Mouse (Mus musculus) kidney, postnatal 0 days (tissue): ENCODE measurements around the gene Pigr. TPM values are rescaled to one million over a fixed set of nuclear protein-coding genes. Genes with fewer than 3 reads are reported as not detected.
A peak's percentile ranks its signal among the peaks of the same experiment; 100 is the strongest.

Source experiments
- ATAC-seq: fragments of 200-750 bp; cut with Nextera tagmentation; replicated peaks from 2 replicates; pipeline ENCODE4 v1.8.0; 2017; ENCODE audit warnings: low read depth, moderate number of reproducible peaks, moderate TSS enrichment, moderate library complexity; ENCODE audit not compliant: low FRiP score
- DNase-seq: peaks from one replicate; pipeline ENCODE4 v3.0.0-alpha.2; 2016; ENCODE audit warnings: low spot score
- H3K27ac ChIP-seq: fragments of 300-500 bp; sonication (generic); 2 replicates; pipeline ENCODE4 v1.5.1; 2014; ENCODE audit warnings: mild to moderate bottlenecking
- H3K27me3 ChIP-seq: fragments of 300-500 bp; sonication (generic); 2 replicates; pipeline ENCODE4 v1.6.1; 2014; ENCODE audit warnings: low read length, mixed read lengths; ENCODE audit not compliant: insufficient read depth
- H3K36me3 ChIP-seq: fragments of 300-500 bp; sonication (generic); 2 replicates; pipeline ENCODE4 v1.6.1; 2014; ENCODE audit warnings: low read length, mixed read lengths; ENCODE audit not compliant: insufficient read depth
- H3K4me1 ChIP-seq: fragments of 300-500 bp; sonication (generic); replicated peaks from 2 replicates; pipeline ENCODE4 v1.6.1; 2014; ENCODE audit warnings: antibody characterized with exemption, low read length, mixed read lengths; ENCODE audit not compliant: insufficient read depth
- H3K4me2 ChIP-seq: fragments of 300-500 bp; sonication (generic); 2 replicates; pipeline ENCODE4 v1.6.1; 2014; ENCODE audit warnings: mild to moderate bottlenecking, low read length, moderate library complexity, mixed read lengths
- H3K4me3 ChIP-seq: fragments of 300-500 bp; sonication (generic); replicated peaks from 2 replicates; pipeline ENCODE4 v1.5.1; 2014; ENCODE audit warnings: low read depth, low read length
- H3K9ac ChIP-seq: fragments of 300-500 bp; sonication (generic); 2 replicates; pipeline ENCODE4 v1.6.1; 2014; ENCODE audit warnings: low read depth, low read length
- H3K9me3 ChIP-seq: fragments of 300-500 bp; sonication (generic); replicated peaks from 2 replicates; pipeline ENCODE4 v1.6.1; 2016; ENCODE audit warnings: low read length, inconsistent platforms, mixed read lengths
- CTCF ChIP-seq: IDR thresholded peaks from 2 replicates; pipeline ENCODE4 v1.5.1; 2016; ENCODE audit warnings: antibody characterized with exemption, low read depth, mild to moderate bottlenecking, moderate library complexity
- WGBS: fragments of 180-500 bp; shearing (Covaris S2); extraction: QIAGEN DNeasy Blood & Tissue Kit; methylation state at CpG from one replicate; pipeline ENCODE4 v1.1.7; 2014; 5-methylcytosine and 5-hydroxymethylcytosine counted together
- polyA plus RNA-seq: library from polyadenylated mRNA; unstranded; fragments of >200 nt; fragmentation: Nextera tagmentation; extraction: Ambion mirVana; gene quantifications from 2 replicates; pipeline ENCODE4 v1.2.1, GENCODE M21; 2015

Pigr gene
- polyA plus RNA-seq, 1 experiment from 2014 or later = 0.11 TPM

- Histone ChIP-seq H3K9me3 (no peaks in the 10 kb centered on the region), H3K9ac (no peak within 1 kb of the TSS), H3K27me3 (no peaks in the 10 kb centered on the region), H3K4me3 (no peak within 1 kb of the TSS), H3K4me1 (no peaks in the 10 kb centered on the region), H3K4me2 (no peak within 1 kb of the TSS), H3K27ac (no peak within 1 kb of the TSS), H3K36me3 (no peaks in the 10 kb centered on the region)
- ATAC-seq (no peak), DNase-seq (no peak)
- TF ChIP-seq CTCF = no peak
Measured at GRCm38 (mm10) chr1:130887354-130887753, 60.9 kb downstream of the Pigr start, which contains the start of gene Il24. Il24 (minus strand) TSS chr1:130887454.

DNA sequence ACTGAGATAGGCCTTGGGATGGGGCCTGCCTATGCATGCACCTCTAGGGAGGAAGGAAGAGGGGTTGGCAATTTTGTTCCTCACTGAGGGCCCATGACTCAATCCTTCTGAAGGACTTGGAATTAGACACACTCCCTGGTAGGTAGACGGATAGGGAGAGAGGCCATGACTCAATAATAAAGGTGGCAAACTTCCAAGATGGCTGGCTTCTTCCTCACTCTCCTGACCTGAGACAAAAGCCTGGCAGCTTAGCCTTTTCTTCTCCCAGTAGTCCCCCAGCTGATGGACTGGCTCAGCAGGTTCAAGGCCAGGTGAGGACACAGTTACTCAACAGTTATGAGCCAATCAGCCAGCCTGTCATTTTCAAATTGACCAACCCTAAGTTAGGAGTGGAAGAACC, 66.0 kb downstream of the Pigr start:
- Histone ChIP-seq H3K27me3 (no peaks in the 10 kb centered on the region), H3K4me3 (no peak overlapping the region), H3K9ac (no peak overlapping the region), H3K4me2 (no peak overlapping the region), H3K27ac (no peak overlapping the region), H3K9me3 (no peaks in the 10 kb centered on the region), H3K4me1 (no peaks in the 10 kb centered on the region), H3K36me3 (no peaks in the 10 kb centered on the region)
- no peak for ATAC-seq
- WGBS = 68% methylated on average over 1 of the region's 1 CpGs
- DNase-seq = no peak
- TF ChIP-seq CTCF = no peak

DNA sequence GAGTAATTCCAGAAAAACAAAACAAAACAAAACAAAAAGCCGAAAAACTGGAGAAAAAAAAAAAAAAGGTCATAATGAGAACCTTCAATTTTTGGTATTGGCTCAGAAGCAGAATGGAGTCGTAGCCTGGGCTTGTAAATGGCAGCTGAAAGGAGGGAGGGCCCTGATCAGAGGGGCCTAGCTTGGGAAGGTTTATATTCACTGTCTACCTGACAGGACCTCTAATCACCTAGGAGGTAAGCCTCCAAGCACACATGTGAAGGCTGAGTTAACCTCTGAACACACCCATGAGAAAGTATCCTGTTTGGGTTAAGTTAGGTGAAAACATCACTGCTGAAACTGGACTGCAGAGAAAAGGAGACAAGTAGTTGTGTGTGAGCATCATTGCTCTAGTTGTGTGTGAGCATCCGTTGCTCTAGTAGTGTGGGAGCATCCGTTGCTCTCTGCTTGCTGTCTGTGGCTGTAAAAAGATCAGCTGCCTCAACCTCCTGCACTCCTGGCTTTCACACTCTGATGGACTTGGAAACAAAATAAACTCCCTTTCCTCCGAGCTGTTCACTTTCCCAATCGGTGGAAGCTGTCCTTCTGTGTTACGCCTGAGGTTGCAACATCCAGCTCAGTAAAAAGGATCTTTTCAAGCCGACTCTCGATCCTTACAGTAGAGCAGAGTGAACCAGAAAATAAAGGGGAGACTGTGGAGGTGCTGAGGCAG, 67.0 kb downstream of the Pigr start:
- no peaks in the 10 kb centered on the region for H3K36me3 ChIP-seq
- ATAC-seq = no peak

DNA sequence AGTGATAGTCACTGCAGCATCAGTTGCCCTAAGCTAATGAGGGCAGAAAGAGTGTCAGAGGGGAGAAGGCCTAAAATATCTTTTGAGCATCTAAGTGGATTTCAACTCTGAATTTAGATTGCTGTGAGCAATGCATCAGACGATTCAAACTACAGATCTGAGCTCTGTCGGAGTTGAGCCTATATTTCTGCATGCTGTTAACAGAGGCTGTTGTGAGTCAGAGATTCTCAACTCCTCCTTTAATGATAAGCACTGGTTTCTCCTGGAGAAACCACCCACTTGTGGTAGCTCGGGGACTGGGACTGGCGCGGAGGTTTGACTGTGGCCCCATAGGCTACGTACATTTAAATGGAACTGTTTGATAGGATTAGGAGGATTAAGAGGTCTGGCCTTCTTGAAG, 68.0 kb downstream of the Pigr start:
- Histone ChIP-seq H3K4me1 (no peaks in the 10 kb centered on the region), H3K27ac (no peak overlapping the region), H3K36me3 (no peaks in the 10 kb centered on the region), H3K4me2 (no peak overlapping the region), H3K9me3 (no peaks in the 10 kb centered on the region), H3K9ac (no peak overlapping the region), H3K27me3 (no peaks in the 10 kb centered on the region), H3K4me3 (no peak overlapping the region)
- WGBS = 83% methylated on average over 6 of the region's 6 CpGs
- TF ChIP-seq CTCF = no peak
- DNase-seq (no peak), ATAC-seq (no peak)

More for the DNA sequence above, 67.0 kb downstream of the Pigr start:
- Histone ChIP-seq H3K4me3 (no peak overlapping the region), H3K9ac (no peak overlapping the region), H3K4me1 (no peaks in the 10 kb centered on the region), H3K27me3 (no peaks in the 10 kb centered on the region), H3K4me2 (no peak overlapping the region), H3K9me3 (no peaks in the 10 kb centered on the region), H3K27ac (no peak overlapping the region)
- no peak for TF ChIP-seq CTCF
- 31% methylated on average over 9 of the region's 9 CpGs for WGBS
- peak; percentile 79 for DNase-seq

Other genes starting within 250 kb of the Pigr start
- gene Zp3r, start 197.1 kb upstream of the Pigr start, polyA plus RNA-seq = not detected in 2 replicates
- 3.6 and 4.8 TPM in 2 replicates for gene C4bp, start 165.1 kb upstream of the Pigr start, polyA plus RNA-seq
- gene Gm29427, start 110.9 kb upstream of the Pigr start, polyA plus RNA-seq = not detected in 2 replicates
- gene Yod1, start 109.4 kb upstream of the Pigr start, polyA plus RNA-seq = 9.7 and 11.5 TPM in 2 replicates
- gene Pfkfb2, start 97.4 kb upstream of the Pigr start, polyA plus RNA-seq = 6.7 and 7.3 TPM in 2 replicates
- gene AA986860, start 94.7 kb upstream of the Pigr start, polyA plus RNA-seq = 15.3 and 17.7 TPM in 2 replicates
- 0.08 TPM in 1 of 2 replicates, not detected in the other for gene Fcamr, start 25.8 kb upstream of the Pigr start, polyA plus RNA-seq
- 0.24 and 0.46 TPM in 2 replicates for gene Fcmr, start 39.0 kb downstream of the Pigr start, polyA plus RNA-seq
- not detected in 2 replicates for gene Il24, start 60.8 kb downstream of the Pigr start, polyA plus RNA-seq
- not detected in 2 replicates for gene Il20, start 84.8 kb downstream of the Pigr start, polyA plus RNA-seq
- 0.18 TPM in 1 of 2 replicates, not detected in the other for gene Il19, start 113.4 kb downstream of the Pigr start, polyA plus RNA-seq
- 0.14 TPM in 1 of 2 replicates, not detected in the other for gene Il10, start 193.2 kb downstream of the Pigr start, polyA plus RNA-seq